ENCODE assay signal across 15 mouse cellular contexts in the genomic region with DNA sequence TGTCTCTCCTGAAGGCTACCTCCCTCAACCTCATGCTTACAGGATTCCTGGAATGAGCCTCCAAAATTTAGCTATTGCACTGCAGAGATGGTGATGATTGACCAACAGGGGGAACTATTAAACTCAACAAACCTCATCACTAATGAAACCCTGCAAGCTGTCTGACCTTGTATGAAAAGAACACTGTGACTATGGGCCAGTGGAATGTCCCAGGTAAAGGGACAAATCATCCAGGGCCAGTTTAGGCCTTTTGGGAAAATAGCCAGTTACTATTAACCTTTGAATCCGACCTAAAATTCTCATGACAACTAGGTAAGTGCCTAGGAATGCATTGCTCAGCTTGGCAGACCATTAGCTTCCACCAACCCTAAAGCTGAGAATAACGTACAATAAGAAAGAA. TPM values are rescaled to one million over a fixed set of nuclear protein-coding genes. Genes with fewer than 3 reads are reported as not detected.
"Had no signal": no experiment of that assay in that cellular context is flagged by ENCODE, and none has a peak within 500 bp of the region (broad histone marks: within the 10 kb centered on the region; RNA-seq: fewer than 3 reads in every experiment).

No protein-coding gene starts in this region.

- H3K4me3 ChIP-seq: limb, embryonic 12.5 days; liver, embryonic 15.5 days; myocyte; neural tube, embryonic 15.5 days had no signal

- ATAC-seq: intestine, embryonic 16.5 days; lung, postnatal 0 days had no signal

- H3K27me3 ChIP-seq: limb, embryonic 12.5 days; liver, embryonic 15.5 days; neural tube, embryonic 15.5 days had no signal

- H3K4me1 ChIP-seq: limb, embryonic 12.5 days; liver, embryonic 15.5 days; neural tube, embryonic 15.5 days had no signal

- H3K9ac ChIP-seq: limb, embryonic 12.5 days; liver, embryonic 15.5 days; neural tube, embryonic 15.5 days had no signal

- H3K9me3 ChIP-seq: limb, embryonic 12.5 days; liver, embryonic 15.5 days; neural tube, embryonic 15.5 days had no signal

- H3K4me2 ChIP-seq: limb, embryonic 12.5 days; liver, embryonic 11.5 days; liver, embryonic 15.5 days; neural tube, embryonic 15.5 days had no signal

- H3K27ac ChIP-seq: limb, embryonic 12.5 days; liver, embryonic 15.5 days; neural tube, embryonic 15.5 days had no signal

- H3K36me3 ChIP-seq: limb, embryonic 12.5 days; liver, embryonic 15.5 days; neural tube, embryonic 15.5 days had no signal

- DNase-seq: layer of hippocampus, adult 9-11 months; layer of hippocampus, postnatal 36 days; lung, adult 2 months; lung, postnatal 36 days; midbrain, embryonic 14.5 days; thymus, adult 18-20 months; thymus, postnatal 14 days had no signal

RNA-seq across cellular contexts. Expression of gene Ptgfr, which starts 42.6 kb away (rescaled TPM):
- total RNA-seq: megakaryocyte progenitor cell, adult 5-6 weeks had no signal
